Mouse (Mus musculus): Measurements from ENCODE around the gene Ehd1.

GRCm38 (mm10) chr19:6231036-6231435 is 45.5 kb upstream of the Ehd1 start:
- TF ChIP-seq POLR2A (IDR thresholded peaks at IDR 0.05; ENCODE audit: low read depth, low read length) (no peak), CTCF (IDR thresholded peaks at IDR 0.05; ENCODE audit: borderline replicate concordance, insufficient read depth, low read length) (no peak)
